Mouse (Mus musculus) spleen, adult 2 months (tissue): Measurements from ENCODE around the gene Trib3.

ENCODE experiments used
- CTCF ChIP-seq: fragments of 200-500 bp; IDR thresholded peaks from 2 replicates; pipeline ENCODE4 v1.5.1; 2011; ENCODE audit warnings: mild to moderate bottlenecking, inconsistent platforms; ENCODE audit not compliant: insufficient read depth, insufficient read length, insufficient replicate concordance; ENCODE audit errors: extremely low read depth
- POLR2A ChIP-seq: fragments of 200-500 bp; IDR thresholded peaks from 2 replicates; pipeline ENCODE4 v1.6.1; 2011; ENCODE audit warnings: low read depth, low read length, inconsistent platforms

- TF ChIP-seq CTCF = no peak
- no peak for TF ChIP-seq POLR2A
Observed at GRCm38 (mm10) chr2:152359616-152360015, 15.8 kb upstream of the Trib3 start.
